Mouse (Mus musculus): ENCODE results near the gene Tlk2.
"Not testable (repeated sequence)": the region's sequence is repeated elsewhere in the genome, so short reads cannot be mapped to it uniquely, and the experiment has no call there.

DNA sequence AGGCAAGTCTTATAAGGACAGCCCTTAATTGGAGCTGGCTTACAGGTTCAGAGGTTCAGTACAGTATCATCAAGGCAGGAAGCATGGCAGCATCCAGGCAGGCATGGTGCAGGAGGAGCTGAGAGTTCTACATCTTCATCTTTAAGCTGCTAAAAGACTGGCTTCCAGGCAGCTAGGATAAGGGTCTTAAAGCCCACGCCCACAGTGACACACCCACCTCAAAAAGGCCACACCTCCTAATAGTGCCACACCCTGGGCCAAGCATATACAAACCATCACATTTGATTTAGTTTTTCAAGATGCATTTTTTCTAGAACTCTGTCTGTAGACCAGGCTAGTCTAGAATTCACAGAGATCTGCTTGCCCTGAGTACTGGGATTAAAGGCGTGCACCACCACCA lies 41.4 kb upstream of the Tlk2 start:
- TF ChIP-seq CTCF (IDR thresholded peaks at IDR 0.05; ENCODE audit: control insufficient read depth, insufficient read depth, low read length); POLR2A (IDR thresholded peaks at IDR 0.05; ENCODE audit: borderline replicate concordance, control insufficient read depth, low read depth, low read length): not testable (repeated sequence)
